Mouse (Mus musculus) kidney, embryonic 15.5 days (tissue): Measurements from ENCODE around the gene Itgb3. TPM values are rescaled to one million over a fixed set of nuclear protein-coding genes. Genes with fewer than 3 reads are reported as not detected.

Source experiments
- ATAC-seq: fragments of 200-750 bp; cut with Nextera tagmentation; replicated peaks from 2 replicates; pipeline ENCODE4 v1.8.0; 2017; ENCODE audit warnings: moderate TSS enrichment; ENCODE audit not compliant: low FRiP score
- H3K27ac ChIP-seq: fragments of 300-500 bp; sonication (generic); 2 replicates; pipeline ENCODE4 v1.5.1; 2015; ENCODE audit warnings: mild to moderate bottlenecking, inconsistent platforms
- H3K27me3 ChIP-seq: fragments of 300-500 bp; sonication (generic); 2 replicates; pipeline ENCODE4 v1.6.1; 2015; ENCODE audit warnings: inconsistent platforms
- H3K36me3 ChIP-seq: fragments of 300-500 bp; sonication (generic); 2 replicates; pipeline ENCODE4 v1.6.1; 2015; ENCODE audit warnings: inconsistent platforms
- H3K4me1 ChIP-seq: fragments of 300-500 bp; sonication (generic); 2 replicates; pipeline ENCODE4 v1.6.1; 2015; ENCODE audit warnings: inconsistent platforms
- H3K4me2 ChIP-seq: fragments of 300-500 bp; sonication (generic); 2 replicates; pipeline ENCODE4 v1.6.1; 2015; ENCODE audit warnings: moderate library complexity, mild to moderate bottlenecking, inconsistent platforms
- H3K4me3 ChIP-seq: fragments of 300-500 bp; sonication (generic); replicated peaks from 2 replicates; pipeline ENCODE4 v1.5.1; 2015; ENCODE audit warnings: mild to moderate bottlenecking, inconsistent platforms
- H3K9ac ChIP-seq: fragments of 300-500 bp; sonication (generic); 2 replicates; pipeline ENCODE4 v1.6.1; 2015; ENCODE audit warnings: mild to moderate bottlenecking, inconsistent platforms
- H3K9me3 ChIP-seq: fragments of 300-500 bp; sonication (generic); replicated peaks from 2 replicates; pipeline ENCODE4 v1.6.1; 2016; ENCODE audit warnings: inconsistent platforms
- WGBS: fragments of 180-500 bp; shearing (Covaris S2); methylation state at CpG from one replicate; pipeline ENCODE4 v1.1.7; 2015; ENCODE audit warnings: mixed read lengths; 5-methylcytosine and 5-hydroxymethylcytosine counted together
- polyA plus RNA-seq: library from polyadenylated mRNA; unstranded; fragments of >200 nt; fragmentation: Nextera tagmentation; extraction: Ambion mirVana; gene quantifications from 2 replicates; pipeline ENCODE4 v1.2.1, GENCODE M21; 2015

The Itgb3 gene
- polyA plus RNA-seq, 1 experiment from 2014 or later: 3.4 TPM

- Histone ChIP-seq H3K4me2 (no peak overlapping the region), H3K27me3 (no peaks in the 10 kb centered on the region; the same call in 1 of the 2 replicates), H3K27ac (peak overlapping the region; percentile 68), H3K36me3 (no peaks in the 10 kb centered on the region), H3K9me3 (no peaks in the 10 kb centered on the region), H3K4me3 (no peak overlapping the region), H3K4me1 (peaks cover 28% of the 10 kb centered on the region), H3K9ac (no peak overlapping the region)
- WGBS: 38% methylated on average over 12 of the region's 12 CpGs
- ATAC-seq: peak; percentile 78
Measured at GRCm38 (mm10) chr11:104625453-104626402, 17.9 kb downstream of the Itgb3 start.

GRCm38 (mm10) chr11:104626635-104627034 is 18.8 kb downstream of the Itgb3 start:
- Histone ChIP-seq H3K4me2 (no peak overlapping the region), H3K36me3 (no peaks in the 10 kb centered on the region), H3K9me3 (no peaks in the 10 kb centered on the region), H3K4me1 (peaks cover 31% of the 10 kb centered on the region), H3K27me3 (no peaks in the 10 kb centered on the region; the same call in 1 of the 2 replicates), H3K4me3 (no peak overlapping the region), H3K27ac (no peak overlapping the region), H3K9ac (no peak overlapping the region)
- ATAC-seq: no peak

- Histone ChIP-seq H3K4me1 (peaks cover 36% of the 10 kb centered on the region), H3K27ac (peak overlapping the region; percentile 48; the same call in 1 of the 2 replicates), H3K9me3 (no peaks in the 10 kb centered on the region), H3K4me3 (no peak overlapping the region), H3K27me3 (no peaks in the 10 kb centered on the region; the same call in 1 of the 2 replicates), H3K4me2 (peak overlapping the region; percentile 12; the same call in 1 of the 2 replicates), H3K36me3 (no peaks in the 10 kb centered on the region), H3K9ac (no peak overlapping the region)
- 39% methylated on average over 11 of the region's 11 CpGs for WGBS
- no peak for ATAC-seq
Measured at GRCm38 (mm10) chr11:104627616-104628301, 20.0 kb downstream of the Itgb3 start.

- Histone ChIP-seq H3K27ac (no peak overlapping the region), H3K36me3 (no peaks in the 10 kb centered on the region), H3K9ac (no peak overlapping the region), H3K4me3 (no peak overlapping the region), H3K4me1 (peaks cover 36% of the 10 kb centered on the region), H3K27me3 (no peaks in the 10 kb centered on the region; the same call in 1 of the 2 replicates), H3K4me2 (no peak overlapping the region), H3K9me3 (no peaks in the 10 kb centered on the region)
- ATAC-seq: no peak
- WGBS: 84% methylated on average over 5 of the region's 5 CpGs
Measured at GRCm38 (mm10) chr11:104628566-104628965, 20.8 kb downstream of the Itgb3 start.

GRCm38 (mm10) chr11:104630185-104630835 is 22.5 kb downstream of the Itgb3 start:
- ATAC-seq: no peak
- Histone ChIP-seq H3K4me1 (peaks cover 28% of the 10 kb centered on the region), H3K9me3 (no peaks in the 10 kb centered on the region), H3K9ac (no peak overlapping the region), H3K4me2 (no peak overlapping the region), H3K36me3 (no peaks in the 10 kb centered on the region), H3K27me3 (no peaks in the 10 kb centered on the region), H3K27ac (no peak overlapping the region), H3K4me3 (no peak overlapping the region)
- WGBS: 71% methylated on average over 7 of the region's 7 CpGs

- Histone ChIP-seq H3K4me2 (no peak overlapping the region), H3K9ac (no peak overlapping the region), H3K27me3 (no peaks in the 10 kb centered on the region), H3K36me3 (no peaks in the 10 kb centered on the region), H3K27ac (0 out of 2 replicates have a peak overlapping the region, but pooled peaks have one; percentile 18), H3K4me3 (no peak overlapping the region), H3K4me1 (peaks cover 18% of the 10 kb centered on the region), H3K9me3 (no peaks in the 10 kb centered on the region)
- WGBS: 37% methylated on average over 1 of the region's 1 CpGs
- ATAC-seq: peak; percentile 66; the same call in 1 of the 2 replicates
Measured at GRCm38 (mm10) chr11:104631306-104631705, 23.5 kb downstream of the Itgb3 start.

- WGBS: 82% methylated on average over 14 of the region's 14 CpGs
- Histone ChIP-seq H3K27ac (no peak overlapping the region), H3K4me1 (0 out of 2 replicates have a peak, but pooled peaks cover 2% of the 10 kb centered on the region), H3K9me3 (no peaks in the 10 kb centered on the region), H3K27me3 (no peaks in the 10 kb centered on the region), H3K9ac (no peak overlapping the region), H3K4me3 (no peak overlapping the region), H3K4me2 (no peak overlapping the region), H3K36me3 (no peaks in the 10 kb centered on the region)
- ATAC-seq: no peak
Measured at GRCm38 (mm10) chr11:104637010-104637409, 29.2 kb downstream of the Itgb3 start.

GRCm38 (mm10) chr11:104638006-104638405 is 30.2 kb downstream of the Itgb3 start:
- Histone ChIP-seq H3K9ac (no peak overlapping the region), H3K27me3 (no peaks in the 10 kb centered on the region), H3K4me3 (no peak overlapping the region), H3K36me3 (no peaks in the 10 kb centered on the region), H3K4me2 (no peak overlapping the region), H3K4me1 (no peaks in the 10 kb centered on the region), H3K9me3 (no peaks in the 10 kb centered on the region), H3K27ac (no peak overlapping the region)
- WGBS: 72% methylated on average over 5 of the region's 5 CpGs
- ATAC-seq: no peak

GRCm38 (mm10) chr11:104638906-104639305 is 31.1 kb downstream of the Itgb3 start:
- no peak overlapping the region for H3K9ac ChIP-seq
- H3K27me3 ChIP-seq: no peaks in the 10 kb centered on the region
- H3K4me2 ChIP-seq: no peak overlapping the region
- no peaks in the 10 kb centered on the region for H3K36me3 ChIP-seq
- no peak for ATAC-seq
- no peaks in the 10 kb centered on the region for H3K4me1 ChIP-seq
- no peak overlapping the region for H3K27ac ChIP-seq
- WGBS: 61% methylated on average over 2 of the region's 2 CpGs
- H3K4me3 ChIP-seq: no peak overlapping the region
- H3K9me3 ChIP-seq: no peaks in the 10 kb centered on the region

- H3K9ac ChIP-seq: no peak overlapping the region
- no peaks in the 10 kb centered on the region for H3K9me3 ChIP-seq
- no peak overlapping the region for H3K4me3 ChIP-seq
- no peak overlapping the region for H3K4me2 ChIP-seq
- H3K36me3 ChIP-seq: no peaks in the 10 kb centered on the region
- ATAC-seq: no peak
- H3K4me1 ChIP-seq: no peaks in the 10 kb centered on the region
- no peaks in the 10 kb centered on the region for H3K27me3 ChIP-seq
- no peak overlapping the region for H3K27ac ChIP-seq
- WGBS: 75% methylated on average over 9 of the region's 9 CpGs
Measured at GRCm38 (mm10) chr11:104639634-104640033, 31.8 kb downstream of the Itgb3 start.

GRCm38 (mm10) chr11:104640894-104641293 is 33.1 kb downstream of the Itgb3 start:
- Histone ChIP-seq H3K27ac (no peak overlapping the region), H3K4me1 (no peaks in the 10 kb centered on the region), H3K9ac (no peak overlapping the region), H3K27me3 (no peaks in the 10 kb centered on the region), H3K9me3 (no peaks in the 10 kb centered on the region), H3K4me2 (no peak overlapping the region), H3K4me3 (no peak overlapping the region), H3K36me3 (no peaks in the 10 kb centered on the region)
- 80% methylated on average over 10 of the region's 10 CpGs for WGBS
- ATAC-seq: no peak

- Histone ChIP-seq H3K4me1 (no peaks in the 10 kb centered on the region), H3K9ac (no peak overlapping the region), H3K36me3 (no peaks in the 10 kb centered on the region), H3K9me3 (no peaks in the 10 kb centered on the region), H3K27ac (no peak overlapping the region), H3K4me2 (no peak overlapping the region), H3K27me3 (no peaks in the 10 kb centered on the region), H3K4me3 (no peak overlapping the region)
- 79% methylated on average over 4 of the region's 4 CpGs for WGBS
- no peak for ATAC-seq
Measured at GRCm38 (mm10) chr11:104643236-104643635, 35.4 kb downstream of the Itgb3 start.
